Mouse (Mus musculus) neural tube, embryonic 10.5 days (tissue): ENCODE data around the gene Isca2.

Experiments
- DNase-seq: peaks from one replicate; pipeline ENCODE4 v3.0.0-alpha.2; 2017; ENCODE audit warnings: low spot score; ENCODE audit errors: extremely low spot score

Isca2 gene

DNA sequence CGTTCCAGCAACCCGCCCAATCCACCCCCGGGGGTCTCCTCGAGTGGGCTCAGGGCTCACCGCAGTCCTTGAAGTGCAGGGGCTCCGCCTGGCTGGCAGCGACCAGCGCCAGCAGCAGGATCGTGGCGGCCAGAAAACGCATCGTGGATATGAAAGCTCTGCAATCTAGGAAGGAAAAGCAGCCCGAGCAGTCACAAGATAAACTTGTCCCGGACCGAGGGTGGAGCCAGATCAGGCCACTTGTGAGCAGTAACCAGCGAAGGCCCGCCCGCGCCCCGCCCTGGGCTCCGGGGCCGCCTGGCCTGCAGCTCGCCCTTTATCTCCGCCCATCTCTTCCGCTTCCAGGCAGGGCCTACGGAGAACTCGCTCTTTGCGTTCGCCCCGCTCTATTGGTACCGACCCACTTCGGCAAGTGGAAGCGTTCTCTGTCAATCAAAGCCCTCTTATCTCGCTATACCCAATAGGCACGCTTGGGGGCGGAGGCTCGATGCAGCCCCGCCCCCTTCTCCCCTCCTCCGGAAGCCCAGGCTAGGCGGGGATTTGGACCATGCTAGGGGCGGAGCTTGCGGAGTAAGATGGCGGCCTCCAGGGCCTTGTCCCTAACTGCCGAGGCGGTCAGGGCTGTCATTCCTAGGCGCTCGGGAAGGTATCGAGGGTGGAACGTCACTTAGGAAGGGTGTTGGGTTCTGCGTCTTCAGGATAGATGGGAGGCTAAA lies at the start of gene Isca2, which contains the start of gene Npc2:
Gene Isca2 (plus strand): TSS at position 526 of the 716 bp plus-strand sequence.
Gene Npc2 (minus strand): TSS at position 427 of the 716 bp plus-strand sequence.
- peak; percentile 95 for DNase-seq

DNA sequence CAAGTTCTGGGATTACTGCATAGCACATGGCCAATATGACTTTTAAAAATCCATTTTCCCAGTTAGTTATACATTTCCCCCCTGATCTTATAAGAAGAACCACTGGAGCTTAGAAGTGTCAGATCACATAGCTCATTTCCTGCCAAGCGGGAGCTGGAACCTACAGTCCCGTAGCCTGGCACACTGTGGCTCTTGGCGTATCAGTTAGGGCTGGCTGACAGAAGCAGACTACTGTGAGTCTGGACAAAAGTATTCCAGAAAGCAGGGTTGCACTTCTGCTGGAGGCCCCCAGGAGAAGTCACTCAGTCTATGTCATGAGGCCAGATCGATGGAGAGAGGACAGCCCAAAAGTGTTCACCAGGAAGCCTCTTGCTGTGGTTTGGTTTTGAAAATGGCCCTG lies 46.7 kb upstream of the Isca2 start:
- no peak for DNase-seq

- no peak for DNase-seq
These were observed 46.1 kb upstream of the Isca2 start for GRCm38 (mm10) chr12:84726986-84727385.

DNA sequence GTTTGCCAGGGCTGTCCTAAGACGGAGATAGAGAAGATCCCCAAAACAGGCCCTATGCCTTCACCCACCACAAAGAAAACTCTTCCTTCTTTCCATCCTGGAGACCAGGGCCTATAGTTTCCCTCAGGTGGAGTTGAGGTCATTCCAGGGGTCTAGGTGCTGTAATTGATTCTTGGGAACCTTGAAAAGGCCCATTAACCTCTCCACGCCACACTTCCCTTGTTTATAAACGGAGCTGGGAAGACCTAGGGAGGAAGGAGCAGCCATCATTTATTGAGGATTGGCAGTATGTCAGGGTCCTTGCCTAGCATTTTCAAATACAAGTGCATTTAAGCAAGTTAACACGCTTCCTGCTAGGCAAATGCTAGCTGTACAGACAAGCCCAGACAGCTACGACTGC lies 45.6 kb upstream of the Isca2 start:
- no peak for DNase-seq

GRCm38 (mm10) chr12:84728421-84728820 lies 44.6 kb upstream of the Isca2 start:
- no peak for DNase-seq

DNA sequence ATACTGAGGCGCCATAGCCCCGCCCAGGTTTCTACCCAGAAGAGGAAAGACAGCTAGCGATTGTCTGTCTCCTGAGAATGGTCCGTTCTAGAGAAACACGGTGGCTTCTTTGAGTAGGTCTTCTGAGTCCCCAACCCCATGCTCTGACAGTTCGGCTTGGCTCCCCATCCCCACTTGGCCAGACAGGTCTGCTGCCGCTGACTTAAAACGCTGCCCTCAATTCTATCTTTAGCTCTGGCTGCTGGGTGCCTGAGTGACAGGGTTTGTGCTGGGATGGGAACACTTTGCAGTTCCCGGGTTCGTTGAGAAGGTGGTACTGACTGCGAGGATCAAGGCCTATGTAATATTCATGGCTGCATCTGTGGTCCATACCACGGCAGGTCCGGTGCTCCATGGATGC lies 39.7 kb upstream of the Isca2 start:
- no peak for DNase-seq

DNA sequence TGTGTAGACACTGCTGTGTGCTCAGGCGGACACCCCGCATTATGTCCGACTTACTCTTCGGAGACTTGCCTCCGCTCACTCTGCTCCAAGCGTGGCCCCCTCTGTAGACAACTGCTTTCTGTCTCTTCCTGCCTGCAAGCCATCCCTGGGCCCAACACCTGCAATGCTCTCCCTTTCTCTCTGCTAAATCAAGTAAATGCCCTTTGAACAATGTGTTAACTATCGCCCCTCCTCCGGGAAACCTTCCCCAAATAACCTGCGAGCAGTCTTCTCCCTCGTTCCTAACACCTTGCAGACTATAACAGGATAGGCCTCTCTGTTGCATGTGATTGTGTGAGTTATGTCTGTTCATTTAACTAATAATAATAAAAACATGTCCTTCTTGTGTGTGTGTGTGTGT lies 29.6 kb upstream of the Isca2 start:
- no peak for DNase-seq

DNA sequence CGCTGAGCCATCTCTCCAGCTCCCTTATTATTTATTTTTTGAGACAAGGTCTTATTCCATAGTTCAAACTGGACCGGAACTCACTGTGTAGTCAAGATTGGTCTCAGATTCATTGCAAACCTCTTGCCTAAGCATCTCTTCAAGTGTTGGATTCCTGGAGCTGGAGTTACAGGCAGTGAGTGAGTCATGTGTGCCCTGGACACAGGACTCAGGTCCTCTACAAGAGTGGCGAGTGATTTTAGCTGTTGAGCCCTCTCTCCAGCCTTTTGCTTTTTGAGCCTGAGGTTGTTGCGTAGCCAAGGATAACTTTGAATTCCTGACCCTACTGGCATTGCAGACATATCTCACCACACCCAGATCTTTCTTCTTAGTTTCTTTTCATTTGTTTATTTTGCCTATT lies 27.4 kb upstream of the Isca2 start:
- DNase-seq = no peak

DNA sequence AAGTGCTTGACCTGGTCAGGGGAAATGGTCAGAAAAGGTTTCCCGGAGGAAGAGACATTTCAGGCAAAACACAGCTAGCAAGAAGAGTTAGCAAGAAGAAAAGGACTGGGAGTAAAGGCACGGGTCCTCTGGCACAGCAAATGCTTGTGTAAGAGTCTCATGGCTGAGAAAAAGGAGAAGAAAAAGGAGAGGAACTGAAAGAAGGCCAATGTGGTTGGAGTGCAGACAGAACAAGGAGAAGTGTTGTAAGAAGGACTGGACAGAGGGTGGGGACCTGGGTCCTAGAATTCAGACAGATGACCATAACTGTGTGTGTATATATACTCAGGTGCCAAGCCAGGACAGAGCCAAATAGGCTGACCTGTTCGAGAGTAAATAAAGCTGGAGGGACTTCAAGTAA lies 24.9 kb upstream of the Isca2 start:
- no peak for DNase-seq

- no peak for DNase-seq
These were observed 22.4 kb upstream of the Isca2 start for GRCm38 (mm10) chr12:84750661-84751060.

GRCm38 (mm10) chr12:84752131-84752977 lies 20.7 kb upstream of the Isca2 start:
- DNase-seq = peak; percentile 32

- peak; percentile 81 for DNase-seq
These were observed 17.9 kb upstream of the Isca2 start for GRCm38 (mm10) chr12:84755008-84755695.

GRCm38 (mm10) chr12:84756016-84756415 lies 17.0 kb upstream of the Isca2 start:
- DNase-seq = no peak

- DNase-seq = no peak
These were observed 14.0 kb upstream of the Isca2 start for GRCm38 (mm10) chr12:84759063-84759462.

DNA sequence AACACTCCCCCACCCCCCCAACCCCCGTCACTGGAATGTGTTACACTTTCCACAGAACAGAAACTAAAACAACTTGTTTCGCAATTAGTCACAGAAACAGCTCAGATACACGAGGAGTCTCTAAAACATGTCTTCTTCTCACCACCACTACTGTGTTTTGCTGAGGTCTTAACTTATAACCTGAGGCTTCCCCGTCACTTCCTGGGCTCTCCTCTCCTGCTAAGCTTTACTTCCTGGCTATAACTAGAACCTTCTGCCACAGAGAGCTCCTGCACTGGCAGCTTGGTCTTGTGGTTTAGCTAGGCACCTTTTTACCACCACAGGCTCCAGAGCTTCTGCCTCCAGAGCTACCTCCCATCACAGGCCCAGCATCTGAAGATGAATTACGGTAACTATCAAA lies 10.5 kb upstream of the Isca2 start:
- DNase-seq = no peak

GRCm38 (mm10) chr12:84763577-84764218 lies 9.4 kb upstream of the Isca2 start:
- no peak for DNase-seq

DNA sequence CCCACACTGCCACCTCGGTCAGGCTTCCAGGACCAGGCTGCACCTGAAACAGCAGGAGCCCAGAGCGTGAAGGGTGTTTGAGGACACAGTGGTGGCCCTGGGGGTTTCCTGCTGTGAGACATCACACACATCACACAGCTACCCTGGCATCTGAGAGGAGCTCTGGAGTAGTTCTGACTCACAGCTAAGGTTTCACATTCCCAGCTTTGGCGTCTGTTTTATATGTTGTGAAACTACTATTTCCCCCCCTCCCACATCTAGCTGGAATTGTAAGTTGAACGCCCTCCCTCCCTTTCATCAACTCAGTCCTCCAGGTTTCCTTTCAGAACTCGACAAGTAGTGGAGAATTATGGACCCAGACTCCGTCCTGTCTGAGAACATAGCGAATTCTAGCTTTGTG lies 8.3 kb upstream of the Isca2 start:
- DNase-seq = no peak

DNA sequence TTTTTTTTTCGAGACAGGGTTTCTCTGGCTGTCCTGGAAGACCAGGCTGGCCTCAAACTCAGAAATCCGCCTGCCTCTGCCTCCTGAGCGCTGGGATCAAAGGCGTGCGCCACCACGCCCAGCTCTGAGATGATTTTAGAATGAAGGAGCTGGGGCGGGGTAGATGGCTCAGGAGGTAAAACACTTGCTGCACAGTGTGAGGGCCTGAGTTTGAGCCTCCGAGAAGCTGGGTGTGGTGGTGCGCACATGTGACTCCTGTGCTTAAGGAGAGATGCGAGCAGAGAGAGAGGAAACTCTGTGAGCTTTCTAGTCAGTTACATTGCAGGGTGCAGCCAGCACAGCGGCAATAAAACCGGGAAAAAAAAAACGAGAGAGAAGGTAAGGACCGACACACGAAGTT lies 7.5 kb upstream of the Isca2 start:
- no peak for DNase-seq

DNA sequence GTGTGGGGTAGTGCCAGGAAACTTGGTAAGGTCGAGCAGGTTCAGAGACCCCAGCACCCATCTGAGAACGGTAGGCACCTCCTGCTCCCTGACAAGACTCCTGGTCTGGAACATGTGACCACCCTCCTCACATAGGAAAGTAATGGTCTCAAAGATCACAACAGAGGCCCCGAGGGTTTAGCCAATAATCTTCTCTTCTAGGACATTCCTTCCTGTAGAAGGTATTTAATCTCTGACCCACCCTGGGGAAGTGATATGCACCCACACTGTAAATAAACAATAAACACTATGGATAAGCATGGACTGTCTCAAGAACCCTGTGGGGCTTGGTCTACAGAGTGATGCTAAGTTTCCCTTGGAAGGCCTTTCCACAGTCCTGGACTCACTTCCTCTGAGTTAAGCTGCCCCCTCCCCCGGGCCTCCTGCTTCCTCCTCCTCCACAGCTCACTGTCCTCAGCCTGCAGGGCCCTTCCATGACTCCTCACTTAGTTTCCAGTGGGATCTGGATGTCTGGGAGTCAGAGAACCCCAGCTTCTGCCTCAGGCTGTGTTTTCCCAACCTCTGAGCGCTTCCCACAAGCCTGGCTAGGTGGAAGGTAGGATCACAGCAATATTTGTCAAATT lies 6.8 kb upstream of the Isca2 start:
- no peak for DNase-seq

- no peak for DNase-seq
These were observed 5.5 kb upstream of the Isca2 start for GRCm38 (mm10) chr12:84767510-84767909.

DNA sequence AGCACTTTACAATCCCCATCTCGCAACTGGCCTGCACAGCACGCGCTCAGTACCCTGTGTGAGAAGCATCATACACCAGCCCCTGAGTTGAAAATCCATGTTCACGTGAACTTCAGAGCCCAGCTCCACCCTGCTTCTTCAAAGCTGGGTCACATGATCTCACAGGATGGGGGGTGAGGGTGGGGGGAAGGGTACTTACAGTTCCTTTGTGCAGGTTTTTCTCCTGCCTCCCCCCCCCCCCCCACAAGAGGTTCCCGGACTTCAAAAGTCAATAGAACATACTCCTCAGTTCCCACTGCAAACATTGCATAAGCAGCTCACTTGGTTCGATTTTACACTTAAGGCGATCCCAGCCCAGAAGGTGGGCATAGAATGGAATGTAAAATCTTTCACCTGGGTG lies 3.4 kb upstream of the Isca2 start:
- no peak for DNase-seq
